Mouse (Mus musculus): ENCODE data around the gene Aldh5a1.
"Not testable (repeated sequence)": the region's sequence is repeated elsewhere in the genome, so short reads cannot be mapped to it uniquely, and the experiment has no call there.

Gene Aldh5a1

GRCm38 (mm10) chr13:24937108-24937838, at the start of gene Aldh5a1:
Gene Aldh5a1 (minus strand): TSS chr13:24937661.
- ATAC-seq (ENCODE audit: low TSS enrichment), result peak; percentile 69

DNA sequence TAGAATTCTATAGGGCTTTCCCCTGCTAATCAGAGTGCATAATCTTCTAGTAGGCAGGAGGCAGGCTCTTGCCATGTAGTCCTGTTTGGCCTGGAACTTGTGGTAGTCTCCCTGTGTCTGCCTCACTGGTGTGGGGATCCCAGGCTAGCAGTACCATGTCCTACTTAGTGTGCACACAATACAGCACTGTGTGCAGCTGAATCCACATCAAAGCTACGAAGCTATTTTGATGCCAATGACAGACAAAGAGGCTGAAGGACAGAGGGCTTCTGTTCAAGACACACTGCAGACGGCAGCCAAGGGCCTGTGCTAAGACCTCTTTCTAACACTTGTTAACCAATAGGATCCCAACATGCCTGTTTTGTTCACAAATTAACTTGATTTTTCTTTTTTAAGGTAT, 48.0 kb upstream of the Aldh5a1 start:
- ATAC-seq (ENCODE audit: low TSS enrichment), result peak; percentile 65

DNA sequence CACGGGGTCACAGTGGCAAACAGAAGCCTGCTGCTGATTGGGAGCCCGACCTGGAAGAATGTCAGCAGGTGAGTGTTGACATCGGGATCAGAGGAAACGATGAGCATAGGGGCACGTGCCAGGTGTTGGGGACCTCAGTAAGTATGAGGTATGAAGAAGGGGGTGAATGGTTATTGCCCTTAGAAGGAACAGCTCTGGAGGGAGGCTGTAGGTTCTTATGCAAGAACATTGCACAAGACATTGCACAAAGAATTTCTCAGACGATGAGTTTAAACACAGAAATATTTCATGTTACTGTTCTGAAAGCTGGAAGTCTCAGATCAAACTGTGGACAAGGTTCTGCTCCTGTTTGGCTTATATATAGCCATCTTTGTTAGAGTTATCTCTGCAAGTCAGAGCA, 43.6 kb upstream of the Aldh5a1 start:
- no peak for ATAC-seq (ENCODE audit: low TSS enrichment)

DNA sequence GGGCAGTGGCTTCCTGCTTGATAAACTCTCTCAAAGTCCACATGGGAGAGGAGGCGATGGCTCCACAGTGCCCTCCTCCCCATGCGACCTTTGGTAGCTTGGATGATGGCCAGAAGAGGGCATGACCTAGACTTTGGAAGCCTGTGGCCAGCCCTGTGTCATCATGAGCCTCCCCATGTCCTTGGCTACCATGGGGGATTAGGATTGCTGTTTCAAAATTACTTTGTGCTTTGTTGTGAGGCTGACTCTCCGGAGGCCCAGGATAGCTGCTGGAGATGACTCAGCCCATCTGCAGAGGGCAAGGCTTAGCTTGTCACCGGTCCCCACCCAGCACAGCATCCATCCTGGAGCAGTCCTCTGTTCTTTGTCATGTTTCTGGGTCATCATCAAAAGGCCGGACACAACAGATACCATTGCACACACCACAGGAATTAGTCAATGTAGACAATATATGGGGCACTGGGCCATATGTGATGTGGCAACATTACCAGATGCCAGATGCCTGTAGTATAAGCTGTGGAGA, 40.4 kb upstream of the Aldh5a1 start:
- ATAC-seq (ENCODE audit: low TSS enrichment), result peak; percentile 50

GRCm38 (mm10) chr13:24976384-24976783, 38.9 kb upstream of the Aldh5a1 start:
- no peak for ATAC-seq (ENCODE audit: low TSS enrichment)

GRCm38 (mm10) chr13:24971776-24972175, 34.3 kb upstream of the Aldh5a1 start:
- not testable (repeated sequence) for ATAC-seq (ENCODE audit: low TSS enrichment)

- peak; percentile 45; the same call in 1 of the 2 replicates for ATAC-seq (ENCODE audit: low TSS enrichment)
Measured at GRCm38 (mm10) chr13:24965846-24966201, 28.4 kb upstream of the Aldh5a1 start.

- peak; percentile 59; the same call in 1 of the 2 replicates for ATAC-seq (ENCODE audit: low TSS enrichment)
Measured at GRCm38 (mm10) chr13:24965130-24965845, 27.8 kb upstream of the Aldh5a1 start.

GRCm38 (mm10) chr13:24962119-24962518, 24.7 kb upstream of the Aldh5a1 start:
- no peak for ATAC-seq (ENCODE audit: low TSS enrichment)

GRCm38 (mm10) chr13:24960084-24960483, 22.6 kb upstream of the Aldh5a1 start:
- ATAC-seq (ENCODE audit: low TSS enrichment), result no peak

DNA sequence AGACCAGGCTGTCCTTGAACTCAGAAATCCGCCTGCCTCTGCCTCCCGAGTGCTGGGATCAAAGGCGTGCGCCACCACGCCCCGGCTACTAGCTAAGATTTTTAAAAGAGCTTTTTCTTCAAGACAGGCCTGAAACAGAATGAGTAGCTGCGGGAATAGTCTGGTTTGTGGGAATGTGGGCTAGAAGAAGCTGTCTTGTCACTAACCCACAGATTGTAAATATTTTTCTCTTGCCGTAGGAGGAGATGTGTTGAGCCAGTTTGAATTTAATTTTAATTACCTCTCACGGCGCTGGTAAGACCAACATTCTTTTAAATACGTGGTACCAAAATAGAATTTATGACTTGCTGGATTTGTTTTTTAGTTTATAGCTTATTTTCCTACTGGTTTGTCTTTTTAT, 21.2 kb upstream of the Aldh5a1 start:
- peak; percentile 86 for ATAC-seq (ENCODE audit: low TSS enrichment)

- ATAC-seq (ENCODE audit: low TSS enrichment), result no peak
Measured at GRCm38 (mm10) chr13:24955500-24955899, 18.0 kb upstream of the Aldh5a1 start.

- ATAC-seq (ENCODE audit: low TSS enrichment), result no peak
Measured at GRCm38 (mm10) chr13:24955091-24955490, 17.6 kb upstream of the Aldh5a1 start.

DNA sequence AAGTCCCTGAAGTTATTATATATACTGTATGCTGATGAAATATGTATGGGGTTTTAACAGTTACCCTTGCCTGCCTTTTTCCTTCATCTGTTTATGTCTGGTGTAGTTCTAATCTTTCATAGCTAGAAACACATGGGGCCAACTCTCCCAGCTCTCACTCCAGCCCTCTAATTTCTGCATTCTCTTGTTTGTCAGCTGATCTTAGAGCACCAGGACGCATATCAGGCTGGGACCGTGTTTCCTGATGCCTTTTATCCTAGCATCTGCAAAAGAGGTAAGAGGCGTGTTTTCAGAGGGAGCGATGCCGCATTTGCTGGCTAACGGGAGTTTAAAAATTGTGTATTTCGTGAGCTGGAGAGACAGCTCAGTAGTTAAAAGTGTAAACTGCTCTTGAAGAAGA, 15.2 kb upstream of the Aldh5a1 start:
- no peak for ATAC-seq (ENCODE audit: low TSS enrichment)

DNA sequence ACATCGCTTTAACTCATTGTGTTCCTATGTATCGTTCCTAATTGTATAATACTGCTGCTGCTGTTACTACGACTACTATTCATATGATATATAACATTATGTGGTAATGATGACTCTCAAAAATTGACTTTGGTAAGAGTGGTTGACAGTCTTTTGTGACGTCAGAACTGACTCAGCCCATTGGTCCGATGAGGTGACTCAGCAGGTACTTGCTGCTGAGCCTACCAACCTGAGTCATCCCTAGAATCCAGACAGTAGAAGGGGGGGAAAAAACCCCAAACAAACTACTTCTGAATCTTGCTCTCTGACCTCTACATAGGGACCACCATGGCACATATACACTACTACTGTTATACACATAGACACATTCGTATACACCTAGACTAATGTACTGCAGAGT, 11.4 kb upstream of the Aldh5a1 start:
- ATAC-seq (ENCODE audit: low TSS enrichment), result no peak

- ATAC-seq (ENCODE audit: low TSS enrichment), result no peak
Measured at GRCm38 (mm10) chr13:24947158-24947557, 9.7 kb upstream of the Aldh5a1 start.

GRCm38 (mm10) chr13:24945567-24945966, 8.1 kb upstream of the Aldh5a1 start:
- ATAC-seq (ENCODE audit: low TSS enrichment), result no peak

DNA sequence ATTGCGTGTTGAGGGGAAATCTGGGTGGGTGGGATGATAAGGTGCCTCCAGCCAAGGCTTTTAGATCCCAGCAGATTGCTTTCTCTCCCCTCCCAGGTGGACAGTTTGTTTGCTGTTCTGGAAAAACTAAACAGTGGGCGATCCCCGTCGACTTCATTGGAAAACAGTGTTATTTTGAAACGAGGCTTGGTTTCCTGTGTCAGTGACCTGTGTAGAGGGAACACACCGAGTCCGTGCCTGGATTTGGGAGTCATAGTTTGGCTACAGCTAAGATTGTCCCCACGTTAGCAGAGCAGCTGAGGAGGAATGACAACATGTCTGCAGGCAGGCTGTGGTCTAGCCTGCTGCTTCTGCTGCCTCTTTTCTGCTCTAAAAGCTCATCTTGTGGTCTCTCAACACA, 5.8 kb upstream of the Aldh5a1 start:
- no peak for ATAC-seq (ENCODE audit: low TSS enrichment)

DNA sequence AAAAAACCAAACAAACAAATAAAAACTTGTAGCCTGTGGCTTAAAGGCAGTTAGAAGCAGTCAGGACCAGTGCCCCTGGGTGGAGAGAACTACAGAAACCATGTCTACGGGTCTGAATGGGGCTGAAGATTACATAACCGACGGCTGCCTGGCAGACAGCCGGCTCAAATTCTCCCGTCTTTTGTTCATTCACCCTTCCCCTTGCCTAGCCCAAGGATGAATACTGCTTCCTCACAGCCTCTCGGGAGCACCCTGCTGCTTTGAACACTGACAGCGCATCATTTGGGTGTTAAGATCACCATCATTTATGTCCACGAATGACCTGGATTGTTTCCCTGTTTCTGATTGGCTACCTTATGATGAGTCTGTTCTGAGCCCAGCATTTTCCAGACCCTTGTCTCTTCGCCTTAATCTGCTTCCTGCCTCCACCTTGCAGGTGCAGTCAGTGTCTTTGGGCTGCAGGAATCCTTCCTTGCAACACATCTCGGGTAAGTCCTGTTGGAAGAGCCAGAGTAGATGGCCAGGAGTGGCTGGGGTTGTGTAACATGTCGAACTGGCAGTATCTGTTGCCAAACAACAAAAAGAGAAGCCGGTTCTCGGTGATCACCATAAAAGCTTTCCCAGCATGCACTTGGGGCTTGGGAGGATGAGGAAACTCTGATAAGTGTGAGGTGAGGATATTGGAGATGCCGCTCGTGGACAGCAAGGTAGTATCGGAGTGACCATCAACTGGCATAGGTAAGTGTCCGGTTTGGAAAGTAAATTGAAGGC, 5.2 kb upstream of the Aldh5a1 start, which contains the start of gene Gpld1:
TSS of gene Gpld1 (plus strand) at position 641 of the 771 bp plus-strand sequence.
- peak; percentile 36 for ATAC-seq (ENCODE audit: low TSS enrichment)

DNA sequence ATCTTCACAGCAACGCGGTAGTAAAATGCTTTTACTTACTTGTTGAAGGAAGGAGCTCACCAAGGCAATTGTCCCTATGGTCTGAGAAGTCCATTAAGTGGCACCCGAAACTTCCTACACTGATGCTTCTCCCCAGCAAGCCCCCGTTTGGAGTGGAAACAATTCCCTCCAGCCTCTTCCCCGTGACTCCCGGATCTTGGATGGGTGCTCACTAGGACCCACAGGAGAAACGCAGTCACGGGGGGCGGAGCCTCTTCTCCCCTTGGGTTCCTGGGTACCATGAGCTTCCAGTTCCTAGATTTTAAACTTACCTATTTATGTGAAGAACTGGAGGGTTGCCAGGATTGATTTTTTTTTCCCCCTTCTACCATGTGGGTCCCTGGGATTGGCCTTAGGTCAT, 2.0 kb upstream of the Aldh5a1 start:
- ATAC-seq (ENCODE audit: low TSS enrichment), result no peak

- ATAC-seq (ENCODE audit: low TSS enrichment), result peak; percentile 30; the same call in 1 of the 2 replicates
Measured at GRCm38 (mm10) chr13:24938683-24939082, 1.2 kb upstream of the Aldh5a1 start.

DNA sequence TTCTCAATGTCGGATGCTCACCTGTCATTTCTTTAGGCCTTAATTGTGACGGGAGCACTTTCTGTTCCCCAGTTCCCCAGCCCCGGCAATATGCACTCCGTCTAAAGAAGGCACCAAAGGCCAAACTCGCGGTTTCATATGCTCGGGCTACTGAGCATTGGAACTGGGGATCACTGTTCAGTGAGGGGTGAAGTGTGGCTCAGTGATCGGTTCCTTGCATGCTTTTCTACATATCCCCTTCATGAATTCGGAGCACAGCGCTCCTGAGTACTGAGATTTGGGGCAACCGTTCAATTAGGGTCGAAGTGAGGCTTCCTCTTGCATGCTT, 342 bp upstream of the Aldh5a1 start:
- peak; percentile 32 for ATAC-seq (ENCODE audit: low TSS enrichment)

Data from frontal cortex, adult (tissue).